Mouse (Mus musculus) hindlimb bud, embryonic 11.5 days (tissue): ENCODE measurements around the gene Ch25h.
A peak's percentile ranks its signal among the peaks of the same experiment; 100 is the strongest.

Experiments used
- DNase-seq: peaks from one replicate; pipeline ENCODE4 v3.0.0-alpha.2; 2012; ENCODE audit warnings: low read depth, low spot score; ENCODE audit errors: extremely low spot score

Gene Ch25h

DNA sequence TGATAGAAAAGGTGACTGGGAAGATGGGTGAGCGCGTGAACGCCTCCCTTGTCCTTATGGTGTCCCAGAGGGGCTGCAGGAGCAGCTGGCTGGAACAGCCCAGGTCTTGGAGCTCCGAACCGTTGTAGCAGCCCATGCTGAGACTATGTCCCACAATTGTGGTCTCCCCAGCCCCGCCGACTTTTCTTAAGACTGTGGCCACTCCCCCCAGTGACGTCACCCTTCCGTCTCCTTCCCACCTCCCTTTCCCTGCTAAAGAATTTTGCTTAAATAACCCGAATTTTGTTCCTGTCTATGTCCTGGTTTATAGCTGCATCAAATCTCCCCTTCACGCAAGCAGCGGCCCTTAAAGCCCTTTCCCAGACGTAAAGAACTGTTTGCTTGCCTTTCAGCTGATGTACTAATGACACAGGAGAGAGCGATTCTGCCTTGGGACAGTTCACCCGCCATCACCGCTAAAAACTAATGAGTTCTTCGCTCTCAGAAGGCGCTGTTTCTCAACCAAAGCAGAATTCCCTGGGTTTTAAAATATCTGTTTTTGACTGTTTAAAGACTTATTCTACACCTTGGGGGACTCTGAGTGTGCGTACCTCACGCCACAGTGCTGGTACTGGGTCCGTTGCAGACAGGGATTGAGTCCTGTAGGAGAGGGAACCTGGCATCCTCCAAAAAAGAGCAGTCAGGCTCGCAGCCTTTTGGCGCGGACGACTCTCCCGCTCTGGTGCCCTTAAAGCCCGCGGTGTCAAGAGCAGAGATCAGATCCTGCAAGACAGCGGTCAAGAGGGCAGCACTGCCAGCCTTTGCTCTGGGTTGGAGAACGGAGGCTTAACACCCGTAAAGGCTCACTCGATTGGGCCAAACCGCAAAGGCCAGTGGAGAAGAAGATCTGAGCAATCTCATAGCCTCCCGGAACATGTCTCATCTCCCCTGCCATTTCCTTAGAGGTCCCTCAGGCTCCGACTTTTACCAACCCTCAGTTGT is at the start of gene Ch25h:
Gene Ch25h (minus strand): TSS at position 174 of the 981 bp plus-strand sequence.
- no peak for DNase-seq

DNA sequence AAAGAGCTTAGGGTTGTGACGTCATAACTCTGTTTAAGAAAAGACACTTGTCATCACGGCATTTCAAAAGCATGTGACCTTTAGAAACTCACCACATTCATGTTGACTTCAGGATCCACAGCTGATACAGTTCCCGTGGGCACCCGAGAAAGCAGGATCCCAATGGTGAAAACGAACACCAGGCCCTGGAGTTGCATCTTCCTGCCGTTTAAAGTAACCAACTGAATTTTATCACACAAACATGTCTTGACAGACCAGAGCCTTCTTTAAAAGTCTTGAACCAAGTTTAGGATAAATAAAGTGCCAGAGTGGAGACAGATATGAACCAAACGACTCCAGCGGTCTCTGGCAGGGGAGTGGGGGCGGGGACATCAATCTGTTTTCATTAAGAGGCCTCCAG is 49.7 kb upstream of the Ch25h start:
- DNase-seq, result no peak

GRCm38 (mm10) chr19:34523106-34523725 is 48.3 kb upstream of the Ch25h start:
- no peak for DNase-seq

DNA sequence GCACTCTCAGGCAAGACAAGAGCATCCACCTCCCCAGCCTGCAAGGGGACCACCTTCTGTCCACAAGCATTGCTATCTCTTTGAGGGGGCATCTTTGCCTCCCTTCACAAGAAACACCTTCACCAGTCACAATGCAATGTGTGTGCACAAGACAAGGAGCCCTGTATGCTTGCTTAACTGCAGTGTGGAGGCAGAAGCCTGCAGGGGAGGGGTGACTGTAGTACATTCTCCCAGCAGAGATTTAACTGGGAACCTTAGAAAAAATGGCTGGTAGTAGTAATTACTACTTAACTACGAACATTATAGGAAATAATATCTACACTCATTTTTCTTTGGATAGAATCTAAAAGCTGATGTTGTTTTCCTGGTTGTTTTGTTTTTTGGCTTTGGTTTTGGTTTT is 47.0 kb upstream of the Ch25h start:
- no peak for DNase-seq

DNA sequence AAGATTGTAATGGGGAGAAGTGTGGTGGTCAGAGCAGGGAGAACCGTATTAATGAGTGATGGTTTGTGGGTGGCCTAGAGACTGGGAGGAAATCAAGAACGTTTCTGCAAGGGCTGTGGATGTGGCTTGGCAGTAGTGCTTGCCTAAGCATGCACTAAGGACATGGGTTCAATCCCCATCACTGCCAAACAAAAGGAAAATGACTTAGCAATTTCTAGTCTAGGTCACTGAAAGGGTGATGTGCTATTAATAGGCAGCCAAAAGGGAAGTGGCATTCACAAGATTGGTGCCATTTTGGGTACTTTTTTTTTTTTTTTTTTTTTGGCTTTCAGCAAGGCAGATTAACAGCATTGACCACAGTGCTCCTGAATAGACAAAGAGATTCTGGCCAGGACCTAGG is 46.4 kb upstream of the Ch25h start:
- DNase-seq, result no peak

DNA sequence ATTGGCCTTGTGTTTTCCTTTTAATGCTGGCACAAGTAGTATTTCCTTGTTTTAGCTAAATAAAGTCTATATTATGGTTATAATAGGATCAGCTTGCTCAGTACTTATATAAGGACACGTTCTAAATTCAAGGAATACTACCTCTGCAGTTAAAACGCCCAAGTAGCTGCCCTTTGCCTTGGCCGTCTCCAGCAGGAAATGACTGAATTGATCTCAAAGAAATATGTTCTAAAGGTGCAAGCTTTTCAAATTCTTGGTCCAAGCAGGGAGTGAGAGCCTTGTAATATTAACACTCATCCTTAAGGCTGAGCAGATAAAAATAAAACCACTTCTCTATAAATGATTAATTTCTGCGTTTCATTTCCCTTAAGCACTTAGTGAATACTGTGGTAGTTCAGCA is 45.1 kb upstream of the Ch25h start:
- no peak for DNase-seq

DNA sequence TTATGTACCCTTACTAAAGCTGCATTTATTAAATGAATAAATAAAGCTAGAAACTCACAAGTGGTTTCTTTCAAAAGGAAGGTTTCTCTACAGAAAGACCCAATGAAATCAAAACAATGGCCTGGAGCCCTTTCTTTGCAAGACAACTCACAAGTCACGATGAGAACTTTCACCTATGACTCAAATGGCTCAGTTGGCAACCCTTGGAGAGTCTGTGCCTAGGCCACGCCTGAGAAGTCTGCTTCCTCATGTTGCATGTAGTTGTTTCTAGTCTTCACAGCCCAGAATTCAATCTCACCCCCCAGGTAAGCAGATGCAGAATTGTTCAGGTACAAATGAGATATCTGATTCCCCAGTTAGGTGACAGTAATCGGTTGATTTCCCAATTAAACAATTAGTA is 44.7 kb upstream of the Ch25h start:
- DNase-seq, result no peak

DNA sequence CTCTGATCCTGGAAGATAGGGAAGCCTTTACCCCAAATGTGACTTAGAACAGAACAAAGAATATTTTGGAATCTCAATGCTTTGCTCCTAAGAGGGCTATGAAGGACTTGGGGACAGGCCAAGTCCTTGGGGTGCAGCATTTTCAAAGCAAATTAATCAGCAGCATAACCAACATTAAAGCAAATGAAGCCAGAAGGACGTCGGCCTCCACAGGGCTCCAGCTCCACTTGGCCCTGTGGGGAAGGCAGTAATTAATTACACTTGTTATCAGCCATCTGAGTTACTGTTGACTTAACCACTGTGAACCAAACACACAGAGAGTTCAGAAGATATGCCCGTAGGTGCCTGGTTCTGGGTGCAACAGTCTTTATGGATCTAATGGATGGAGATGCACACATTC is 43.8 kb upstream of the Ch25h start:
- DNase-seq, result no peak

- DNase-seq, result no peak
Measured at GRCm38 (mm10) chr19:34517812-34518594, 43.0 kb upstream of the Ch25h start.

GRCm38 (mm10) chr19:34517197-34517596 is 42.2 kb upstream of the Ch25h start:
- DNase-seq, result no peak

- DNase-seq, result no peak
Measured at GRCm38 (mm10) chr19:34516346-34516745, 41.4 kb upstream of the Ch25h start.

- DNase-seq, result no peak
Measured at GRCm38 (mm10) chr19:34515681-34516080, 40.7 kb upstream of the Ch25h start.

DNA sequence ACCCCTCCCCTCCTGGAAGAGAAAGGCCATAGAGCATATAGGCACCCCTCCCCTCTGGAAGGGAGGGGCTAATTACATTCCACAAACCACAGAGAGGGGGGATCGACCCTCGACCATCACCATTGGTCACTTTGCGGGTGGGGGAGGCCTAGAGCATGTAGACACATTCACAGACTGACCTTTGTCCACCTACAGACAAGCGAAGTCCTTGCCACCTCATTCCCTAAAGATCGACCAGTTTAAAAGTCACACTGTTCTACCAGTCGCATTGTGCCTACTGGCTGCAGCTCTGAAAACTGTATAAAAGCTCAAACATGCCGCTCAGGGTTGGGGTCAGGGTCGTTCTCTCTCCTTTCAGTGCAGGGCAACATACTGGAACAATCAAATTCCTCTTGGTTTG is 36.6 kb upstream of the Ch25h start:
- DNase-seq, result no peak

DNA sequence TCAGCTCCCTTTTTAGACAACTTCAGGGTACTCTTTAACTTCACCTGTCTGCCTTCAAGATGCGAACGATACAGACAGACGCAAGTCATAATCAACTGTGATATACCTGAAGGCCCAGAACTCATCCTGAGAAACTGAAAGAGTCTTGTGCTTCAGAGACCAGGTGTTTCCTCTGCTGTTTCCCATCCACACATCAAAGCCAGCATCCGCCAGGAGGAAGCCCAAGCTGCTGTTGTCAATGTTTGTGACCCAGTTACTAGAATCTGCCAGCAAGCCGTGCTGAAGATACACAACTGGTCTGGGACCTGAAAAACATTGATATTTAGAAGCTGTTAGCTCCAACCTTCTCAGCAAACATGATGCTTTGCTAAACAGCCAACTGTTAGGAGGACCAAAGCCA is 35.8 kb upstream of the Ch25h start:
- DNase-seq, result no peak

- DNase-seq, result no peak
Measured at GRCm38 (mm10) chr19:34505161-34505721, 30.3 kb upstream of the Ch25h start.

DNA sequence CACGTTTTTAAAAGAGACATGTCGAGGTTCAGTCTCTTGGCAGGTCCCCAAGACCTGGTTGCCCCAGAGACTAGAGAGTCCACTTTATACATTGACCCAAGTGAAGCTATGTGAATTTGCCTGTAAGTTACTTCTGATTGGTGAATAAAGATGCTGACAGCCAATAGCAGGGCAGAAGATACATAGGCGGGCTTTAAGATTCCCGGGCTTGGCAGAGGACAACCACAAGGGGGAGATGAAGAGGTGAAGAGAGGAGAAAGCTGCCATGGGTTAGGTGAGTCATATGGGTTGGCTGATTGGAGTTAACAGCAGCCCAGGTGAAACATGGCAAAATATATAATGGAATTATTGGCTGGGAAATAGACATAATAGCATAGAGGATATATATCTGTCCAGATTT is 25.8 kb upstream of the Ch25h start:
- peak; percentile 24 for DNase-seq

DNA sequence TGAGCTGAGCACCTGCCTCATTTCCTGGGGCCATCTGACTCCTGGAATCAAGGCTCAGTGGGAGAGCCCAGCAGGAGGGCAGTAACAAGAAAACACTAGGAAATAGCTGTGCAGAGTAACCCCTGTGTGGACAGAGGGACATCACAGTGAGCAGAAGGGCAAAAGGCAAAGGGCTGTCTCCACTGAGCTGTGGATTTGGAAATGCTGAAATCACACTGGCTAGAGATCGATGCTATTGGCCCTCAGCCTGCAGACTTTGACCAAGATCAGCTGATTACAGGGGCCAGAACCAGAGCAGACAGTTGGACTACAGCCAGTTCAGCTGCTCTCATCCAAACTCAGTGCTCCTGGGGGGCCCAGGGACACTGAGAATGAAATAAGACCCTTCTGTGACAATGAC is 21.4 kb upstream of the Ch25h start:
- DNase-seq, result no peak

DNA sequence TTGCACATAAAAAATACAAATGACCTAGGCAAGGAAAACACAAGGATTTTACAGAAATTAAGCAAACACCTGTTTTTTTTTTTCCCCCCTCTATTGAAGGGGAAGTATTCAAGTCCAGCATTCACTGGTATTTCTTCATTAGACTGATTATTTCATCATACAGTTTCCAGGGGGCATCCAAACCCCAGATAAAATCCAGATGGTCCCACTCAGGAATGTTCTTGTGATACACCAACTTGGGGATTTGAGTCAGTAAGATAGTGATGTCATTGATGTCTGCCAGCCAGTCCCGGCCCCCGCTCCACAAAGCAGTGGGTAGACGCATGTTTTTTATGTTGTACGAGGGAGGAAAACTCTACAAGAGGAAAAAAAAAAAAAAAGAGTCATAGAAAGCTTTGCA is 18.9 kb upstream of the Ch25h start:
- DNase-seq, result no peak

GRCm38 (mm10) chr19:34483547-34483946 is 8.6 kb upstream of the Ch25h start:
- peak; percentile 57 for DNase-seq

DNA sequence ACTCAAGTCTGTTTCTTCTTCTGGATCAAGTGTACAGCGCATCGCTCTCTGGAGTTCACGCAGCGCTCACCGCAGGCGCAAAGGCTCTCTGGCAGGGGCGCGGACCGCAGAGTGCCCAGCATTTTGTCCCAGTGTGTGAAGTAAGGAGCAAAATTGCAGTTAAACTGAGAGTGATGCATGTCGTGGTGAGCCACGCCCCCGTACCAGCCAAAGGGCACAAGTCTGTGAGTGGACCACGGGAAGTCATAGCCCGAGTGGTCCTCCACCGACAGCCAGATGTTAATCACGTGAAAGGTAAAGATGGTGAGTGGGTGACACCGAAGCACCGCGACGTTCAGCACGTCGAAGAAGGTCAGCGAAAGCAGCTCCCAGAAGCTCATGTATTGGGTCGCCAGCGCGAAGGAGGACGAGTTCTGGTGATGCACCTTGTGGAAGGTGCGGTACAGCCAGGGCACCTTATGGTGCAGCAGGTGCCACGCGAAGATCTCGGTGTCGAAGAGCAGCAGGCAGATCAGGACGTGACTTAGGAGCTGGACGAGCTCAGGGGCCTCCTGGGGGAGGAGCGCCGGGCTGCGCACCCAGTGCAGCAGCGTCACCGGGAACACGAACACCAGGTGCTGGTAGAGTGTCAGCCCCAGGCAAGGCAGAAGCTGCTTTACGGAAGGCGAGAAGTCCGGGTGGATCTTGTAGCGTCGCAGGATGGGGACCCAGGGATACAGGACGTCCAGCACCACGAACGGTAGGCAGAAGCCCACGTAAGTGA is 555 bp downstream of the Ch25h start:
- no peak for DNase-seq

DNA sequence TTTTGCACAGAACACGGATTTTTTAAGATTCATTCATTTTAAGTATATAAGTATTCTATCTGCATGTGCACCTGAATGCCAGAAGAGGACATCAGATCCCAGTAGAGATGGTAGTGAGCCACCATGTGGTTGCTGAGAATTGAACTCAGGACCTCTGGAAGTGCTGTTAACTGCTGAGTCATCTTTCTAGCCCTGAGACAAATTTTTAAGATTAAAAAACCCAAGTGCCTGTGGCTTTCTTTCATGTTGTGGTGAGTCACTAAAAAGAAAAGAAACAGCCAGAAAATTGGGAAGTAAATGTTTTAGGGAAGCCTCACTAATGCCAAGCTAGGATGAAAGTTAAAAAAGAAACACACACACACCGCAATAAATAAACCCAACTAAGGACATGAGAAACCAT is 3.3 kb downstream of the Ch25h start:
- no peak for DNase-seq
